Mouse (Mus musculus) hindbrain, embryonic 11.5 days (tissue): ENCODE results near the gene 4931406P16Rik. TPM values are rescaled to one million over a fixed set of nuclear protein-coding genes. Genes with fewer than 3 reads are reported as not detected.

Experiments
- ATAC-seq: fragments of 200-750 bp; cut with Nextera tagmentation; 2 replicates; pipeline ENCODE4 v1.8.0; 2017; ENCODE audit warnings: mild to moderate bottlenecking, moderate TSS enrichment, moderate library complexity; ENCODE audit not compliant: low FRiP score
- DNase-seq: peaks from one replicate; pipeline ENCODE4 v3.0.0-alpha.2; 2015; ENCODE audit warnings: low spot score
- H3K27ac ChIP-seq: fragments of 300-500 bp; sonication (generic); 2 replicates; pipeline ENCODE4 v1.5.1; 2014; ENCODE audit warnings: mild to moderate bottlenecking, low read depth, low read length
- H3K27me3 ChIP-seq: fragments of 300-500 bp; sonication (generic); 2 replicates; pipeline ENCODE4 v1.6.1; 2014; ENCODE audit warnings: mild to moderate bottlenecking, low read length, moderate library complexity, mixed read lengths; ENCODE audit not compliant: control insufficient read depth, insufficient read depth
- H3K36me3 ChIP-seq: fragments of 300-500 bp; sonication (generic); 2 replicates; pipeline ENCODE4 v1.6.1; 2014; ENCODE audit warnings: mild to moderate bottlenecking, low read length, moderate library complexity, mixed read lengths; ENCODE audit not compliant: control insufficient read depth, insufficient read depth
- H3K4me1 ChIP-seq: fragments of 300-500 bp; sonication (generic); replicated peaks from 2 replicates; pipeline ENCODE4 v1.6.1; 2014; ENCODE audit warnings: low read length, mixed read lengths; ENCODE audit not compliant: control insufficient read depth, insufficient read depth
- H3K4me2 ChIP-seq: fragments of 300-500 bp; sonication (generic); replicated peaks from 2 replicates; pipeline ENCODE4 v1.6.1; 2014; ENCODE audit warnings: mild to moderate bottlenecking, low read depth, low read length
- H3K4me3 ChIP-seq: fragments of 300-500 bp; sonication (generic); 2 replicates; pipeline ENCODE4 v1.5.1; 2014; ENCODE audit warnings: low read depth, low read length
- H3K9ac ChIP-seq: fragments of 300-500 bp; sonication (generic); 2 replicates; pipeline ENCODE4 v1.6.1; 2014; ENCODE audit warnings: low read depth, low read length
- H3K9me3 ChIP-seq: fragments of 300-500 bp; sonication (generic); 2 replicates; pipeline ENCODE4 v1.6.1; 2016; ENCODE audit warnings: low read length; ENCODE audit not compliant: control insufficient read depth
- WGBS: fragments of 180-500 bp; shearing (Covaris S2); extraction: QIAGEN DNeasy Blood & Tissue Kit; methylation state at CpG from one replicate; pipeline ENCODE4 v1.1.7; 2014; 5-methylcytosine and 5-hydroxymethylcytosine counted together
- polyA plus RNA-seq: library from polyadenylated mRNA; unstranded; fragments of >200 nt; fragmentation: Nextera tagmentation; extraction: Ambion mirVana; gene quantifications from 2 replicates; pipeline ENCODE4 v1.2.1, GENCODE M21; 2014

The 4931406P16Rik gene
- polyA plus RNA-seq, 1 experiment from 2014 or later, result 40.3 TPM

DNA sequence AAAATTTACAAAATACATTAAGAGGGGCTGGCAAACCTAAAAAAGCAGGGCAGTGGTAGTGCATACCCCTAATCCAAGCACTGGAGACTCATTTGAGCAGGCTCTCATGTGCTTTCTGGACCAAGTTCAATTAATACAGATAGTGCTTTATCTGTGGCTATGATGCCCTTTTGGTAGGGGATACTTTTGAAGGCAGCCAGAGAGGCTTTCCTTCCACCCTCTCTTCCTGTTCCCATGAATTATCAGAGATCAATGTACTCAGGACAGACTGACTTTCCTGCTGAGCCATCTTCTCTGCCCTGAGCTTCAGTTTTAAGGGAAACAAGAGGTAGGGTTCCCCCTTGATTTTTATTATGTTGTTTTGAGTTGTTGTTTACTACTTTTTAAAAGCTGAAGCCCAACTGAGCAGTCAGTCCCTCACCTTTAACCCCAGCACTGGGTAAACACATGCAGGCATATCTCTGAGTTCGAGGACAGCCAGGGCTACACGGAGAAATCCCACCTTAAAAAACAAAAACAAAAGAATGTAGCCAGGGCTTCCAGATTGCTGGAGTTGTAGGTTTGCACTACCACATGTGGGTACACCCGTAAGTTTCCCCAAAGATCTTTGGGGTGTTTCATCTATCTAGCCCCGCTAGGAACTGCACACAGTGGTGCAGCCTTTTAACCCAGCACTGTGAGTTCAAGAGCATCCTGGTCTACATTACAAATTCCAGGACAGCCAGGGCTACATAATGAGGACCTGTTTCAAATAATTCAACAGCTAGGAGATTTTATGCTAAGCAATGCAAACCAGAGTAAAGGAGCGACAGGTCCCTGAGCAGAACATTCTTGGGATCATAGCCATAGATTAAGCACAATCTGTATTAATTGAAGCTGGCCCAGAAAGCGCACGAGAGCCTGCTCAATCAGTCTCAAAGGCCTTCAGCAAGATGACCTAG lies 80.3 kb downstream of the 4931406P16Rik start:
- H3K9ac ChIP-seq, result peak overlapping the region; percentile 28; the same call in 1 of the 2 replicates
- 0 out of 2 replicates have a peak, but pooled peaks cover 2% of the 10 kb centered on the region for H3K4me1 ChIP-seq
- H3K4me2 ChIP-seq, result peak overlapping the region; percentile 58
- peaks cover 1% of the 10 kb centered on the region; the same call in 1 of the 2 replicates for H3K36me3 ChIP-seq
- H3K27me3 ChIP-seq, result no peaks in the 10 kb centered on the region
- peak overlapping the region; percentile 42 for H3K4me3 ChIP-seq
- ATAC-seq (no peak; the same call in 1 of the 2 replicates), DNase-seq (no peak)
- H3K9me3 ChIP-seq, result no peaks in the 10 kb centered on the region
- peak overlapping the region; percentile 80 for H3K27ac ChIP-seq
- 51% methylated on average over 7 of the region's 7 CpGs for WGBS

DNA sequence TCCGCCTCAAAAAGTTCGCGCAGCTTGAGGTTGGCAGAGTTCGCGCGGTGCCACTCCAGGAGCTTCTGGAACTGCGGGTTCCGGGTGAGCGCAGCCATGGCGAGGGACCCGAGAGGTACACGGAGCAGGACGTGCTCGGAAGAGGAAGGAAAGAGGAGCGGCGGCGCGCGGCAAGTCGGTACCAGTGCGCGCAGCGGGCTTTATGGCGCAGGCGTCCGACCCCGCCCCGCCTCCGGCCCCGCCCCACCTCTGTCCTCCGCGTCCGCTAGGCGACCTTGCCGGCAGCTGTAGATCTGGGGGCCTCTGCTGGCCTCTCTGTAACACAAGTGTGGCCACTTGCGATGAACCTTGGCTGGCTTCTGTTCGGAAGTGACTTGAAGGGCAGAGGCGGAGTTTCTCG lies 83.2 kb downstream of the 4931406P16Rik start, which contains the start of gene Gpi1:
TSS of gene Gpi1 (minus strand) at position 221 of the 400 bp plus-strand sequence.
- Histone ChIP-seq H3K4me2 (peak within 1 kb of the TSS; percentile 58), H3K36me3 (0 out of 2 replicates have a peak, but pooled peaks cover 6% of the 10 kb centered on the region), H3K9me3 (no peaks in the 10 kb centered on the region), H3K27ac (peak within 1 kb of the TSS; percentile 40; the same call in 1 of the 2 replicates), H3K27me3 (no peaks in the 10 kb centered on the region), H3K4me3 (peak within 1 kb of the TSS; percentile 65), H3K4me1 (0 out of 2 replicates have a peak, but pooled peaks cover 2% of the 10 kb centered on the region), H3K9ac (peak within 1 kb of the TSS; percentile 64)
- under 1% methylated on average over 30 of the region's 39 CpGs for WGBS
- ATAC-seq (peak; percentile 73), DNase-seq (peak; percentile 91)

DNA sequence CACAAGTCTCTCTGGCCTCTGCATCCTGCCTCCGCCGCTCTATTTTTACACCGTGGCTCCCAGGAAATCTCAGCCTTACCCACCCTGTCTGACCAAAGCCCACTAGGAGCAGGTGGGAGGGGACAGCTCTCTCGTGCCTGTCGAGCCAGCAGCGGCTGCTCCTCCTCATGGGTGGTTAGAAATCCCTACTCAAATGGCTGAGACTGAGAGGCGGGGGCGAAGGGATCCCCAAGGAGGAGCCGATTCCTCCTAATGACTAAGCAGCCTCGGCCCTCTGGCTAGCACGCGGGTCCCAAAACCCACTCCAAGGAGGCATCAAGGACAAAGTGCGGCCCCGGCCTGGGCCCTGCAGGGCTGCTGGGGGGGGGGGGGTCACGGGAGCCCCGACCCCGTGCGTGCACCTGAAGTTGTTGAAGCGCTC lies 83.7 kb downstream of the 4931406P16Rik start:
- Histone ChIP-seq H3K36me3 (0 out of 2 replicates have a peak, but pooled peaks cover 6% of the 10 kb centered on the region), H3K4me3 (peak overlapping the region; percentile 65), H3K27ac (peak overlapping the region; percentile 40; the same call in 1 of the 2 replicates), H3K9me3 (no peaks in the 10 kb centered on the region), H3K9ac (peak overlapping the region; percentile 64), H3K4me2 (peak overlapping the region; percentile 58), H3K27me3 (no peaks in the 10 kb centered on the region), H3K4me1 (0 out of 2 replicates have a peak, but pooled peaks cover 2% of the 10 kb centered on the region)
- DNase-seq (peak; percentile 68), ATAC-seq (peak; percentile 36)
- WGBS, result 0% methylated on average over 18 of the region's 19 CpGs

DNA sequence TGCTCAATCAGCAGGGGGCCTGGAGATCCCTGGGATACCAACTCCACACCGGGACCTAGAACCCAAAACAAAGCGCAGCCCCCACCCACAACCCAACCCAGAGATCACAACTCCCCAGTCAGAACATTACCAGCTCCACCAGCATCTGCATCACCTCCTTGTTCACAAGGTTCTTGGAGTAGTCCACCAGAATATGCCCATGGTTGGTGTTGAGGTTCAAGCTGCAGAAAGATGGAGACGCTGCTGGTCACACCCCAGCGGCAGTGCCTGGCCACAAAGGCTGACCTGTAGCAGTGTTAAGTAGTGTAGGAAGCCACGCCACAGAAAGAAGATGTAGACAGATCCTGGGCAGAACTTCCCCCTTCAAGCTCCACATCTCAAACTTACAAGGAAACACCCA lies 84.2 kb downstream of the 4931406P16Rik start:
- ATAC-seq, result no peak
- H3K9me3 ChIP-seq, result no peaks in the 10 kb centered on the region
- H3K4me3 ChIP-seq, result peak overlapping the region; percentile 65
- H3K4me1 ChIP-seq, result 0 out of 2 replicates have a peak, but pooled peaks cover 2% of the 10 kb centered on the region
- H3K9ac ChIP-seq, result peak overlapping the region; percentile 64
- H3K4me2 ChIP-seq, result peak overlapping the region; percentile 58
- no peak overlapping the region for H3K27ac ChIP-seq
- no peaks in the 10 kb centered on the region for H3K27me3 ChIP-seq
- no peak for DNase-seq
- WGBS, result 11% methylated on average over 4 of the region's 5 CpGs
- peaks cover 8% of the 10 kb centered on the region; the same call in 1 of the 2 replicates for H3K36me3 ChIP-seq

DNA sequence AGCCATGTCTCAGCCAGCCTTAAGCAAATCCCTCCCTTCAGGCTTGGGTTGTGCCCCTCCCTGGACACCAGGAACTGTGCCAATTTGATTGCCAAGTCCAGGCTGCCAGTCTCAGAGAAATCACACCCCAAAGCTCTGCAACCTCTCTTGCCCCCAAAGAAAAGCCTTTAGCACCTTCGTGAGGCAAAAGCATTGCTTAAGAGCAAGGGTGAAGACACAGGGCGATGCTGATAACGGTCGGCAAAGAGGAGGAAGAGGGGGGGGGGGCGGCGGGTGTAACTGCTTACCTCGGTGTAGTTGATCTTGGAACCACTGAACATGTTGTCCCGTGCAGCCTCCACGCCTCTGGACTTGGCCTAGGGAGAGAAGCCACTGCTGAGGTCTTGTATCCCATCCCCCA lies 84.7 kb downstream of the 4931406P16Rik start:
- Histone ChIP-seq H3K9ac (no peak overlapping the region), H3K4me1 (0 out of 2 replicates have a peak, but pooled peaks cover 2% of the 10 kb centered on the region), H3K27ac (no peak overlapping the region), H3K4me2 (peak overlapping the region; percentile 58), H3K4me3 (peak overlapping the region; percentile 65), H3K9me3 (no peaks in the 10 kb centered on the region), H3K36me3 (peaks cover 8% of the 10 kb centered on the region; the same call in 1 of the 2 replicates), H3K27me3 (no peaks in the 10 kb centered on the region)
- 61% methylated on average over 8 of the region's 9 CpGs for WGBS
- DNase-seq (no peak), ATAC-seq (no peak)

DNA sequence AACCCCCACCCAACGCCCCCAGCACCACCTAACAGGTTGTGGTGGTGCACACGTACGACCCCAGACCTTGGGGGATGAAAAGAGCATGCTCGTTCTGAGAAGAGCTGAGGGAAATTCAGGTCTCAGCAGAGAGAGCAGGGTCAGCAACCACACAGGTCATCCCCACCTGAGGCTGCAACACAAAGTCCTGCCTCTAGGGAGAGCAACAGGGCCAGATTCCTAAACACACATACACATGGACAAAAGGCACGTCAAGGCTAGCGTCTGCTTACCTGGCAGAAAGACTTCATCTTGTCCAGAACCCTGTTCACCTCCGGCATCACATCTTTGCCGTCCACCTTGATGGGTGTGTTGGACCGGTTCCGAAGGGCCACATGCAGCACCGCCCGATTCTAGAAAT lies 86.5 kb downstream of the 4931406P16Rik start:
- WGBS, result 93% methylated on average over 12 of the region's 12 CpGs

DNA sequence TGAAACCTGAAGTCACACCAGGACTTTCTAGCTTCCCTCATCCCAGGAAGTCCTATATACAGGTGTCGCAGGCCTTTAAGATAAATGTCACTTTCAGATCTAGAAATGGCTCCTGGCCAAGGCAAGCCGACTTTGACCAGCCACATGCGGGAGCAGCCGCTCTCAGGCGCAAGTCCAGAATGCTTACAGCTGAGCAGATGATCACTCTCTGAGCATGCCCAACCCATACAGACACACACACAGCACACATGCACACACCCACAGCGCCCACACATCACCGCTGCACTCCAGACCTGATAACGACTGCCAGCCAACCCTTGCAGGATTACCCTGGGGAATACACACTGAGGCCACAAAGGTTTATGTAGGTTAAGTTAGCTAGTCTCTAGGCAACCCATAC lies 87.3 kb downstream of the 4931406P16Rik start:
- Histone ChIP-seq H3K9ac (no peak overlapping the region), H3K27me3 (no peaks in the 10 kb centered on the region), H3K27ac (no peak overlapping the region), H3K4me2 (no peak overlapping the region), H3K4me3 (no peak overlapping the region), H3K36me3 (peaks cover 11% of the 10 kb centered on the region; the same call in 1 of the 2 replicates), H3K9me3 (no peaks in the 10 kb centered on the region), H3K4me1 (0 out of 2 replicates have a peak, but pooled peaks cover 2% of the 10 kb centered on the region)
- 91% methylated on average over 8 of the region's 8 CpGs for WGBS
- DNase-seq (no peak), ATAC-seq (no peak)

More for the DNA sequence above, 86.5 kb downstream of the 4931406P16Rik start:
- Histone ChIP-seq H3K4me2 (no peak overlapping the region), H3K4me1 (0 out of 2 replicates have a peak, but pooled peaks cover 2% of the 10 kb centered on the region), H3K27me3 (no peaks in the 10 kb centered on the region), H3K4me3 (no peak overlapping the region), H3K9me3 (no peaks in the 10 kb centered on the region), H3K36me3 (peaks cover 8% of the 10 kb centered on the region; the same call in 1 of the 2 replicates), H3K9ac (no peak overlapping the region), H3K27ac (no peak overlapping the region)
- ATAC-seq (no peak), DNase-seq (no peak)

DNA sequence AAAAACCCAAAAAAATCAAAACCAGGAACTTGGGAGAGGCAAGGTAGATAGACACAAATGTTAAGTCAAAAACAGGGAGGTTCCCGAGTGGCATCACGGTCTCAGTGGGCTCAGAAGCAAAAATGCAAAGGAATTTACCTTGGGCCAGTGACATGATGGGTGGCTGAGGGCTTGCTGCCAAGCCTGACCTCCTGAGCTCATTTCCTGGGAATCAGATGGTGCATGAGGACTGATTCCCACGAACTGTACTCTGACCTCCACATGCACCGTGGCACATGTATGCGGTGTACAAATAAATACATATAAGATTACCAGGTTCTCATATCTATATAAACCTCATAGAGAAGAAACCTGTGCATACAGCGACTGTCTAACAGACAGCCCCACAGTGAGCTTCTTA lies 89.0 kb downstream of the 4931406P16Rik start:
- H3K9ac ChIP-seq, result no peak overlapping the region
- DNase-seq (no peak), ATAC-seq (no peak)
- no peaks in the 10 kb centered on the region for H3K9me3 ChIP-seq
- H3K27ac ChIP-seq, result no peak overlapping the region
- H3K4me1 ChIP-seq, result 0 out of 2 replicates have a peak, but pooled peaks cover 2% of the 10 kb centered on the region
- WGBS, result 91% methylated on average over 6 of the region's 6 CpGs
- H3K36me3 ChIP-seq, result peaks cover 14% of the 10 kb centered on the region
- H3K4me3 ChIP-seq, result no peak overlapping the region
- no peak overlapping the region for H3K4me2 ChIP-seq
- no peaks in the 10 kb centered on the region for H3K27me3 ChIP-seq
